Mouse (Mus musculus): Measurements from ENCODE around the gene 4930452B06Rik. TPM values are rescaled to one million over a fixed set of nuclear protein-coding genes. Genes with fewer than 3 reads are reported as not detected.

4930452B06Rik gene
- 0.46 and 0.57 TPM in 2 replicates for polyA plus RNA-seq (2015; fragmentation: Nextera tagmentation; extraction: Ambion mirVana)

GRCm38 (mm10) chr14:8665636-8666411 lies at the start of gene 4930452B06Rik:
4930452B06Rik (minus strand) TSS chr14:8666240.

Measured in spleen, postnatal 0 days (tissue).